Mouse (Mus musculus): ENCODE results near the gene Ywhag.

DNA sequence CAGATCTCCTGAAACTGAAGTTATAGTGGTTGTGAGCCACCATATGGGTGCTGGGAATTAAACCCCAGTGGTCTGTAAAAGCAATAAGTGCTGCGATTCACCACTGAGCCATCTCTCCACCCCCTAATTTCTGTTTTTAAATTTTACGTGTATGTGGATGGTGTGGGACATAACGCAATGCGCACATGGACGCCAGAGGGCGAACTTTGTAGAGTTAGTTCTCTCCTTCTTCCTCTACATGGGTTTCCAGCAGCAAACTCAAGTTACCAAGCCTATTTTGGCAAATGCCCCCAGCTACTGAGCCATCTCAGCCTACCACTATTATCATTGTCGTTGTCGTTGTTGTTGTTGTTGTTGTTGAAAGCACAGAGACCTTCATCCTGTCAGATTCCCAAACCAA lies 57.2 kb downstream of the Ywhag start:
- TF ChIP-seq CTCF (conservative IDR thresholded peaks at IDR 0.05; ENCODE audit: low read length) (peak; percentile 31; the same call in 1 of the 2 replicates), POU5F1 (IDR thresholded peaks at IDR 0.05; ENCODE audit: borderline replicate concordance, low read length) (no peak)
